In the genomic region with DNA sequence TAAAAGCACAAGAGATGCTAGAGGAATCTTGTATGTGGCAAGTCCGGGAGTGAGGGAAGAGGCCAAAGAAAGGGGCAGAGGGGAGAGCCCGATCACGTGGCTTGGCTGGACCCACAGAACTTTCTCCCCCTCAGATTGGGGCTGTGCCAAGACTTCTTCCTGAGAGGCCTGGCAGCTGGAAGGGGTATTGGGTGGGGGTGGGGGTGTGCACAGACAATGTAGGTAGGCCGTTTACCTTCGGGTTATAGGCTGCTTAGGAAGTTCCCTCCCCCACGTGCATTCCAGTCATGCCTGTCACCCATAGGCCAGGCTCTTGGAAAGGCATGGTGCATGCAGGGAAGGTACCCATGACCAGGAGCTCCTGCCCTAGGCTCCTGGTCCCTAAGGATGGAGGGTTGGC, we compare ENCODE assay signal across 9 mouse cellular contexts. TPM values are rescaled to one million over a fixed set of nuclear protein-coding genes. Genes with fewer than 3 reads are reported as not detected.
DNase-seq lines count a peak whose midpoint lies in the region; TF ChIP-seq lines count a peak whose summit lies in the region.
"Had no signal": no experiment of that assay in that cellular context is flagged by ENCODE, and none has a peak within 500 bp of the region (broad histone marks: within the 10 kb centered on the region; RNA-seq: fewer than 3 reads in every experiment).

No protein-coding gene starts in this region.

- intact Hi-C loops in gastrocnemius, adult 2 months (cut with DNase I) = no loop called here
- intact Hi-C loops in gastrocnemius, postnatal 36 days (cut with DNase I) = no loop called here

- peak overlapping the region; percentile 20 for H3K27ac ChIP-seq in gastrocnemius, adult 2 months

- peak; percentile 26 for DNase-seq in gastrocnemius, adult 2 months
- DNase-seq in gastrocnemius, postnatal 36 days = no peak
- peak; percentile 34 for DNase-seq in right cerebral cortex, postnatal 4 days
- no peak for DNase-seq in right cerebral cortex, postnatal 36 days (ENCODE audit: low spot score in 2 of 2)
- peak; percentile 72 to 82 for DNase-seq in kidney, postnatal 4 days
- no peak for DNase-seq in embryo, embryonic 10 days (ENCODE audit: low spot score)
- DNase-seq in adrenal gland, postnatal 10 days = no peak
- no peak for DNase-seq in urinary bladder, postnatal 4 days (ENCODE audit: low spot score in 2 of 2)

- TF ChIP-seq CTCF in gastrocnemius, adult 2 months (IDR thresholded peaks at IDR 0.05) = no peak

- H3K4me3 ChIP-seq in gastrocnemius, adult 2 months = no peak overlapping the region
- H3K4me3 ChIP-seq: megakaryocyte, embryonic 14.5 days had no signal

RNA-seq across cellular contexts. Expression of gene Maff, which starts 13.5 kb away (rescaled TPM):
- 1 to 10 TPM; 4.0 to 8.8 TPM for total RNA-seq in gastrocnemius, adult 2 months (2021)
- 1 to 10 TPM; 3.4 to 4.0 TPM for total RNA-seq in gastrocnemius, postnatal 36 days (2021)
- 10 to 100 TPM in 1 of 2 experiments, 1 to 10 TPM in 1; 3.6 to 10.8 TPM for total RNA-seq in adrenal gland, postnatal 10 days (2021)

RNA-seq across cellular contexts. Expression of gene Pla2g6, which starts 31.8 kb away (rescaled TPM):
- 10 to 100 TPM; 19.4 to 20.1 TPM for total RNA-seq in gastrocnemius, adult 2 months (2021)
- total RNA-seq in gastrocnemius, postnatal 36 days (2021) = 10 to 100 TPM; 15.2 to 16.1 TPM
- total RNA-seq in adrenal gland, postnatal 10 days (2021) = 10 to 100 TPM; 27.0 to 27.5 TPM

RNA-seq across cellular contexts. Expression of gene Tmem184b, which starts 43.4 kb away (rescaled TPM):
- 10 to 100 TPM; 26.1 to 36.7 TPM for total RNA-seq in gastrocnemius, adult 2 months (2021)
- 10 to 100 TPM; 23.2 to 30.0 TPM for total RNA-seq in gastrocnemius, postnatal 36 days (2021)
- 10 to 100 TPM; 51.4 to 56.6 TPM for total RNA-seq in adrenal gland, postnatal 10 days (2021)

Comparison
In these comparisons a context has a peak if more than half of its experiments do, and no peak if none do; other contexts are left out.
1. DNase-seq: peak in gastrocnemius, adult 2 months (single experiment), right cerebral cortex, postnatal 4 days (single experiment) and kidney, postnatal 4 days (2 of 2); none in gastrocnemius, postnatal 36 days (0 of 2), right cerebral cortex, postnatal 36 days (0 of 2), embryo, embryonic 10 days (single experiment), adrenal gland, postnatal 10 days (single experiment) and urinary bladder, postnatal 4 days (0 of 2).